In the genomic region with DNA sequence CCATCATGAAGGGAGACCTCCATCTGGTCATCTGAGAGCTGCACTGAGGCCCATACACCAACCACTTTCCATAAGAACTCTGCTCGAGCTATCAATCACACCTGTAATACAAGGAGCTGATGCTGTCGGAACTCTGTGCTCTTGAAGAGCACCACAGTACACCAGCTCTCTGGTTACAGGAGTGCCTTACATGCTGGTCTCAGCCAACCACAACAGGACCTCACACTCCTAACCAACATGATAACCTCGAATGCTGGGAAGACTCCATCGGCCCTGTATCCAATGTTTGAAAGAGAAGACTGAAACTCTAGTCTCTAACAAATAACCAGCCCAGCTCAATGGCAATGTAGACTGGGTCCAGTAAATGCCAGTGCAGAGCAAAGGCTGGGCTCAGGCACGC, we compare ENCODE assay signal across 19 mouse cellular contexts. TPM values are rescaled to one million over a fixed set of nuclear protein-coding genes. Genes with fewer than 3 reads are reported as not detected.
A peak's percentile ranks its signal among the peaks of the same experiment; 100 is the strongest.
DNase-seq lines count a peak whose midpoint lies in the region; TF ChIP-seq lines count a peak whose summit lies in the region.
"Had no signal": no experiment of that assay in that cellular context is flagged by ENCODE, and none has a peak within 500 bp of the region (broad histone marks: within the 10 kb centered on the region; RNA-seq: fewer than 3 reads in every experiment).

No protein-coding gene starts in this region.

- peak; percentile 39 for DNase-seq in heart, embryonic 10.5 days (ENCODE audit: low spot score)
- no peak for DNase-seq in heart, postnatal 10 days
- no peak for DNase-seq in left cerebral cortex, adult 2 months (ENCODE audit: extremely low spot score in 1 of 2, low spot score in 2 of 2)
- DNase-seq in left cerebral cortex, postnatal 14 days (ENCODE audit: low spot score in 2 of 2) = no peak
- DNase-seq in limb, embryonic 10.5 days (ENCODE audit: low spot score) = peak; percentile 23
- no peak for DNase-seq in right cerebral cortex, postnatal 36 days (ENCODE audit: low spot score in 2 of 2)
- DNase-seq: adrenal gland, adult 2 months; adrenal gland, postnatal 25 days; cerebellum, adult 18-20 months; cerebellum, adult 9-11 months; embryo, embryonic 11 days; gastrocnemius, postnatal 10 days had no signal

- 86% methylated on average over 5 of the region's 5 CpGs for WGBS in heart, embryonic 10.5 days
- 85% methylated on average over 5 of the region's 5 CpGs for WGBS in limb, embryonic 10.5 days

- no peaks in the 10 kb centered on the region for H3K4me1 ChIP-seq in heart, embryonic 10.5 days
- H3K4me1 ChIP-seq in cortical plate, adult 2 months (ENCODE audit: control insufficient read depth, insufficient read depth, low read length) = peaks cover 11% of the 10 kb centered on the region; the same call in 1 of the 2 replicates
- peaks cover 22% of the 10 kb centered on the region for H3K4me1 ChIP-seq in limb, embryonic 10.5 days
- H3K4me1 ChIP-seq: forebrain, embryonic 10.5 days had no signal

- H3K4me3 ChIP-seq in heart, embryonic 10.5 days = no peak overlapping the region
- H3K4me3 ChIP-seq in left cerebral cortex, adult 2 months = no peak overlapping the region
- H3K4me3 ChIP-seq in cortical plate, adult 2 months (ENCODE audit: insufficient read depth, low read length) = no peak overlapping the region
- no peak overlapping the region for H3K4me3 ChIP-seq in limb, embryonic 10.5 days
- H3K4me3 ChIP-seq: embryonic facial prominence, embryonic 15.5 days; erythroblast, embryonic 14.5 days; forebrain, embryonic 10.5 days; hindbrain, embryonic 10.5 days had no signal

- no peak overlapping the region for H3K27ac ChIP-seq in heart, embryonic 10.5 days
- peak overlapping the region; percentile 73 for H3K27ac ChIP-seq in left cerebral cortex, adult 2 months
- H3K27ac ChIP-seq in cortical plate, adult 2 months (ENCODE audit: insufficient read depth, low read length) = peak overlapping the region; percentile 48; the same call in 1 of the 2 replicates
- no peak overlapping the region for H3K27ac ChIP-seq in limb, embryonic 10.5 days
- H3K27ac ChIP-seq: embryonic facial prominence, embryonic 15.5 days; forebrain, embryonic 10.5 days; hindbrain, embryonic 10.5 days; hindbrain, embryonic 14.5 days had no signal

- no peaks in the 10 kb centered on the region for H3K9me3 ChIP-seq in heart, embryonic 10.5 days
- no peaks in the 10 kb centered on the region for H3K9me3 ChIP-seq in limb, embryonic 10.5 days (replicated peaks)
- H3K9me3 ChIP-seq: embryonic facial prominence, embryonic 15.5 days; forebrain, embryonic 10.5 days; hindbrain, embryonic 10.5 days had no signal

- TF ChIP-seq CTCF in left cerebral cortex, adult 2 months (IDR thresholded peaks at IDR 0.05) = no peak
- TF ChIP-seq CTCF in cortical plate, adult 2 months (IDR thresholded peaks at IDR 0.05; ENCODE audit: extremely low read depth, insufficient read depth, low read length) = no peak

- TF ChIP-seq POLR2A in cortical plate, adult 2 months (IDR thresholded peaks at IDR 0.05; ENCODE audit: extremely low read depth, insufficient read depth, low read length) = no peak

- peaks cover 16% of the 10 kb centered on the region for H3K36me3 ChIP-seq in heart, embryonic 10.5 days
- H3K36me3 ChIP-seq in limb, embryonic 10.5 days = peaks cover 67% of the 10 kb centered on the region
- H3K36me3 ChIP-seq: embryonic facial prominence, embryonic 15.5 days had no signal

- H3K27me3 ChIP-seq in heart, embryonic 10.5 days (ENCODE audit: insufficient read depth, poor library complexity, severe bottlenecking) = no peaks in the 10 kb centered on the region
- H3K27me3 ChIP-seq in limb, embryonic 10.5 days (ENCODE audit: low read depth, poor library complexity, severe bottlenecking) = no peaks in the 10 kb centered on the region
- H3K27me3 ChIP-seq: embryonic facial prominence, embryonic 15.5 days had no signal

- intact Hi-C loops in heart, postnatal 10 days (cut with DNase I) = no loop called here
- intact Hi-C loops in left cerebral cortex, adult 2 months (cut with DNase I) = no loop called here
- intact Hi-C loops in left cerebral cortex, postnatal 14 days (cut with DNase I) = no loop called here

RNA-seq across cellular contexts. Expression of a gene that starts 35.3 kb away (rescaled TPM):
- polyA plus RNA-seq in heart, embryonic 10.5 days (2016; fragmentation: Nextera tagmentation; extraction: Ambion mirVana) = 0.16 and 0.45 TPM in 2 replicates
- not detected for total RNA-seq in heart, postnatal 10 days (2021)
- under 1 TPM; 0.12 to 0.25 TPM for total RNA-seq in left cerebral cortex, adult 2 months (2021)
- under 1 TPM; 0.07 to 0.19 TPM for total RNA-seq in left cerebral cortex, postnatal 14 days (2021)
- polyA plus RNA-seq in cortical plate, adult 2 months (2012; rRNA removed) = 0.13 and 0.23 TPM in 2 replicates
- polyA plus RNA-seq in limb, embryonic 10.5 days (2016; fragmentation: Nextera tagmentation; extraction: Ambion mirVana) = 2.3 and 3.9 TPM in 2 replicates
- total RNA-seq: adrenal gland, adult 2 months; adrenal gland, postnatal 25 days; granulocyte monocyte progenitor cell, adult 5-6 weeks had no signal
- polyA plus RNA-seq: erythroblast, embryonic 14.5 days had no signal

Comparison
In these comparisons a context has a peak if more than half of its experiments do, and no peak if none do; other contexts are left out.
1. DNase-seq: peak in heart, embryonic 10.5 days (single experiment) and limb, embryonic 10.5 days (single experiment); none in heart, postnatal 10 days (0 of 2), left cerebral cortex, adult 2 months (0 of 2), left cerebral cortex, postnatal 14 days (0 of 2) and right cerebral cortex, postnatal 36 days (0 of 2).
2. H3K27ac ChIP-seq: peak in left cerebral cortex, adult 2 months (single experiment) and cortical plate, adult 2 months (single experiment); none in heart, embryonic 10.5 days (single experiment) and limb, embryonic 10.5 days (single experiment).